Mouse (Mus musculus) heart, embryonic 16.5 days (tissue): ENCODE results near the gene Ptprb. TPM values are rescaled to one million over a fixed set of nuclear protein-coding genes. Genes with fewer than 3 reads are reported as not detected.
A peak's percentile ranks its signal among the peaks of the same experiment; 100 is the strongest.

Experiments used
- ATAC-seq: fragments of 200-750 bp; cut with Nextera tagmentation; replicated peaks from 2 replicates; pipeline ENCODE4 v1.8.0; 2017; ENCODE audit warnings: moderate number of reproducible peaks; ENCODE audit not compliant: insufficient read depth, low FRiP score; ENCODE audit errors: extremely low read depth
- H3K27ac ChIP-seq: fragments of 300-500 bp; sonication (generic); 2 replicates; pipeline ENCODE4 v1.5.1; 2014; ENCODE audit warnings: mild to moderate bottlenecking, low read length, control low read depth, moderate library complexity
- H3K27me3 ChIP-seq: fragments of 300-500 bp; sonication (generic); 2 replicates; pipeline ENCODE4 v1.6.1; 2014; ENCODE audit warnings: low read length, mixed read lengths; ENCODE audit not compliant: control insufficient read depth, insufficient read depth
- H3K36me3 ChIP-seq: fragments of 300-500 bp; sonication (generic); 2 replicates; pipeline ENCODE4 v1.6.1; 2014; ENCODE audit not compliant: control insufficient read depth, insufficient read depth
- H3K4me1 ChIP-seq: fragments of 300-500 bp; sonication (generic); 2 replicates; pipeline ENCODE4 v1.6.1; 2014; ENCODE audit warnings: low read length, mixed read lengths; ENCODE audit not compliant: control insufficient read depth, insufficient read depth
- H3K4me2 ChIP-seq: fragments of 300-500 bp; sonication (generic); 2 replicates; pipeline ENCODE4 v1.6.1; 2014; ENCODE audit warnings: low read depth, mild to moderate bottlenecking, control low read depth, low read length
- H3K4me3 ChIP-seq: fragments of 300-500 bp; sonication (generic); 2 replicates; pipeline ENCODE4 v1.5.1; 2014; ENCODE audit warnings: mild to moderate bottlenecking, control low read depth, low read length
- H3K9ac ChIP-seq: fragments of 300-500 bp; sonication (generic); 2 replicates; pipeline ENCODE4 v1.6.1; 2014; ENCODE audit warnings: low read length, control low read depth
- H3K9me3 ChIP-seq: fragments of 300-500 bp; sonication (generic); replicated peaks from 2 replicates; pipeline ENCODE4 v1.6.1; 2016; ENCODE audit warnings: low read length; ENCODE audit not compliant: control insufficient read depth
- WGBS: fragments of 180-500 bp; shearing (Covaris S2); extraction: QIAGEN DNeasy Blood & Tissue Kit; methylation state at CpG from one replicate; pipeline ENCODE4 v1.1.7; 2014; 5-methylcytosine and 5-hydroxymethylcytosine counted together
- polyA plus RNA-seq: library from polyadenylated mRNA; unstranded; fragments of >200 nt; fragmentation: Nextera tagmentation; extraction: Ambion mirVana; gene quantifications from 2 replicates; pipeline ENCODE4 v1.2.1, GENCODE M21; 2015

Gene Ptprb
- polyA plus RNA-seq, 1 experiment from 2014 or later = 5.4 TPM

DNA sequence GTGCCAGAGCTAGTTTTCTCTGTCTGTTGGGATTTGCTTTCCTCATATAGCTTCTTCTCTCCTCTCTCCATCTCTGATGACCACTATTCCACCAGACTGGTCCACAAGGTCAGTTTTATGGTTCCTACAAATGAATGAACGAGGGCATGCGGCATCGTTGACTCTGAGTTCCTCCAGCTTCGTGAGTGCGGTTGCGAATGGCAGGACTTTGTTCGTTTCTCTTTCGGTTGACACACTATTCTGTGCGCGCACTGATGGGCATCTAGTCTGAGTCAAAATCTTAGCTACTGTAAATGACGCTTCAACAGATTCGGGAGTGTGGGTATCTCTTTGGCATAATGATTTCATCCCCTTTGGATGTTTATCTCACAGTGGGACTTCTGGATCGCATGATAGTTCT, 121.6 kb downstream of the Ptprb start:
- H3K27ac ChIP-seq = no peak overlapping the region
- no peak overlapping the region for H3K4me2 ChIP-seq
- no peak for ATAC-seq
- H3K4me1 ChIP-seq = peaks cover 9% of the 10 kb centered on the region
- no peaks in the 10 kb centered on the region for H3K27me3 ChIP-seq
- no peak overlapping the region for H3K9ac ChIP-seq
- 90% methylated on average over 13 of the region's 13 CpGs for WGBS
- H3K36me3 ChIP-seq = no peaks in the 10 kb centered on the region
- no peaks in the 10 kb centered on the region for H3K9me3 ChIP-seq
- no peak overlapping the region for H3K4me3 ChIP-seq

DNA sequence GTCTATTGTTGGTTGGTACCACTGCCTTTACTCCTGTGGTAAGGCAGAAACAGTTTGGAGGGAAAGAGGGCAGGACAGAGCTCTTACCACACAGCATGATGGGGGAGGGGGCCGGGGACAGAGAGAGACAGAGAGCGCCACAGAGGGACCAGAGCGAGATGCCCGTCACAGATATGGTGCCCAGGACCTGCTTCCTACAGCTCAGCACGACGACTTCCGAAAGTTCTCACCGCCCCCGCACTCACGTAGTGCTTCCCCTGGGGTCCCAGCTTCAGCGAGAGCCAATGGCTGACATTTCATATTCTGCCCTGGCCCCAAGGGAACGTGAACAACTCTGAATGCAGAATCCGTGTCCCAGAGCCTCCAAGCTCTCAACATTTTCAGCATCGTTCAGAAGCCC, 122.2 kb downstream of the Ptprb start:
- H3K9ac ChIP-seq = peak overlapping the region; percentile 42; the same call in 1 of the 2 replicates
- peak overlapping the region; percentile 32 for H3K4me3 ChIP-seq
- H3K36me3 ChIP-seq = no peaks in the 10 kb centered on the region
- ATAC-seq = no peak; the same call in 1 of the 2 replicates
- H3K9me3 ChIP-seq = no peaks in the 10 kb centered on the region
- H3K4me1 ChIP-seq = peaks cover 9% of the 10 kb centered on the region
- no peak overlapping the region for H3K27ac ChIP-seq
- H3K4me2 ChIP-seq = peak overlapping the region; percentile 56
- H3K27me3 ChIP-seq = no peaks in the 10 kb centered on the region
- 21% methylated on average over 14 of the region's 14 CpGs for WGBS

- H3K4me2 ChIP-seq = peak overlapping the region; percentile 56
- WGBS = 50% methylated on average over 12 of the region's 12 CpGs
- ATAC-seq = no peak
- H3K9ac ChIP-seq = peak overlapping the region; percentile 42; the same call in 1 of the 2 replicates
- no peaks in the 10 kb centered on the region for H3K9me3 ChIP-seq
- peaks cover 9% of the 10 kb centered on the region for H3K4me1 ChIP-seq
- peak overlapping the region; percentile 32 for H3K4me3 ChIP-seq
- H3K27me3 ChIP-seq = no peaks in the 10 kb centered on the region
- H3K27ac ChIP-seq = no peak overlapping the region
- H3K36me3 ChIP-seq = no peaks in the 10 kb centered on the region
Measured at GRCm38 (mm10) chr10:116397973-116398372, 122.7 kb downstream of the Ptprb start.

DNA sequence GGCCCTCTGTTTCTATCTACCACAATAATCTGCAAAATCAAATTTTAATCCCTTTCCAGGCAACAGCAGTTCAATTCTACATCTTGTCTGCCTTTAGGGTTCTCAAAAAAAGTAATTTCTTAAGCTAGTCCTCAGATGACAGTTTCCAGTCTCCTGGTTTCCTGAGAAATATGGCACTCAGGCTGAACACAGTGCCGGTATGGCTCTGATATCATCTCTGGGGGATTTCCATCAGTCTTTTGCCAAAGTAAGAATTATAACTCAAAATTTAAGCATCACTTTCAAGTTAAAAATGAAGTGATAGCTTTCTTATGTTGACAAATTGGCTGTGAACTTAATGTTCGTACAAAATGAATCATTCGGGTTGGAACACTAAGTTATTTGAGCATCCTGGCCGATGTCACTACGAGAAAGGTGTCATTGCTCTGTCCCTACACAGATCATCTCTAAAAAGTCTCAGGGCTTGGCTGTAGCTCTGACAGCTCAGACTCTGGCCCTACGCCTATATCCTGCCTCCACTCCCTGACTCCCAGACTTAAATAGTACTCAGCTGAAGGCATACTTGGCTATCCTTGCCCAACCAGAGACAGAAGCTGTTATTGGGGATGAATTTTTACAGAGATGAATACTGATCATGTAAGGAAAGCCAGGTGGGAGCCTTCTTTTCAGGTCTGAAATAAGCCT, 127.6 kb downstream of the Ptprb start:
- Histone ChIP-seq H3K4me3 (no peak overlapping the region), H3K27me3 (no peaks in the 10 kb centered on the region), H3K4me2 (no peak overlapping the region), H3K36me3 (no peaks in the 10 kb centered on the region), H3K9me3 (no peaks in the 10 kb centered on the region), H3K27ac (no peak overlapping the region), H3K9ac (no peak overlapping the region), H3K4me1 (no peaks in the 10 kb centered on the region)
- WGBS = 77% methylated on average over 6 of the region's 6 CpGs
- no peak for ATAC-seq

DNA sequence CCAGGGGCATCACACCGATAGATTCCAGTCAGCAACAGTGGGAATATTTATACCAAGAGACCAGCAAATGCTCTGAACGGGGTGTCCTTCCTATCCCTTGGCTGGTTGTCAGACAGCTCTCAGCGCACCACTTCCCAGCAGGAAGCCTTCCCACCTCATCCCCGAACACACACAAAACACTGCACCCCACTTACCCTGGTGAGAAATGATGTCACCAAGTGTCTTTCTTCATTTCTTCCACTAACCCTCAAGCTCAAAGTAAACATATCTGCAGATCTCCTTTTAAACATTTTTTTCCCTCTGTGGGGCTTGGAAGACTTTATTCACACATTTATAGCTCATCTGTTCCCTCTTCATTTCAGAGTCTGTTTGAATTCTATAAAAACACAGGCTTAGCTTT, 128.4 kb downstream of the Ptprb start:
- no peak for ATAC-seq
- H3K9ac ChIP-seq = no peak overlapping the region
- WGBS = 47% methylated on average over 4 of the region's 4 CpGs
- H3K4me2 ChIP-seq = no peak overlapping the region
- H3K27ac ChIP-seq = no peak overlapping the region
- H3K9me3 ChIP-seq = no peaks in the 10 kb centered on the region
- H3K27me3 ChIP-seq = no peaks in the 10 kb centered on the region
- 0 out of 2 replicates have a peak, but pooled peaks cover 2% of the 10 kb centered on the region for H3K4me1 ChIP-seq
- H3K36me3 ChIP-seq = no peaks in the 10 kb centered on the region
- no peak overlapping the region for H3K4me3 ChIP-seq

DNA sequence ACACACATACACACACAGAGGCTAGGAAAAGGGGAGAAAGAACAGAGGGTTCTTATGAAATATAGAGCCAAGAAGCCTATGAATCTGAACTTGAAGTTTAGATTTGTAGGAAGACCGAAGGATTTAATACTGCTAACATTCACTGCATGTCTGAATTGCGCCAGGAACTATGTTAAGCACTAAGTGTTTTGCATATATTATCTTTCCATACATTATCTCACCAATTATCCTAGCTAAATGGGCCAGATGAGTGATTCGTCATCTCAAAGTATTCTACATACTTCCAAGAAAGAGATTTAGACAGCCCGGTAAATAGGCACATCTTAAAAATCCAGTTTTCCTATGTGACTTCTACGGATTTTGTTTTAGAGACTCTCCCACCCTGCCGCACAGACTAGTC, 129.7 kb downstream of the Ptprb start:
- Histone ChIP-seq H3K4me1 (0 out of 2 replicates have a peak, but pooled peaks cover 2% of the 10 kb centered on the region), H3K36me3 (no peaks in the 10 kb centered on the region), H3K27me3 (no peaks in the 10 kb centered on the region), H3K4me2 (no peak overlapping the region), H3K4me3 (no peak overlapping the region), H3K9me3 (no peaks in the 10 kb centered on the region), H3K9ac (no peak overlapping the region), H3K27ac (no peak overlapping the region)
- ATAC-seq = no peak
- 94% methylated on average over 6 of the region's 6 CpGs for WGBS

- ATAC-seq = no peak
- Histone ChIP-seq H3K4me1 (peaks cover 6% of the 10 kb centered on the region; the same call in 1 of the 2 replicates), H3K36me3 (no peaks in the 10 kb centered on the region), H3K27ac (no peak overlapping the region), H3K4me2 (0 out of 2 replicates have a peak overlapping the region, but pooled peaks have one; percentile 1), H3K4me3 (no peak overlapping the region), H3K9me3 (no peaks in the 10 kb centered on the region), H3K27me3 (no peaks in the 10 kb centered on the region), H3K9ac (no peak overlapping the region)
- 43% methylated on average over 19 of the region's 19 CpGs for WGBS
Measured at GRCm38 (mm10) chr10:116407684-116408359, 132.5 kb downstream of the Ptprb start.

DNA sequence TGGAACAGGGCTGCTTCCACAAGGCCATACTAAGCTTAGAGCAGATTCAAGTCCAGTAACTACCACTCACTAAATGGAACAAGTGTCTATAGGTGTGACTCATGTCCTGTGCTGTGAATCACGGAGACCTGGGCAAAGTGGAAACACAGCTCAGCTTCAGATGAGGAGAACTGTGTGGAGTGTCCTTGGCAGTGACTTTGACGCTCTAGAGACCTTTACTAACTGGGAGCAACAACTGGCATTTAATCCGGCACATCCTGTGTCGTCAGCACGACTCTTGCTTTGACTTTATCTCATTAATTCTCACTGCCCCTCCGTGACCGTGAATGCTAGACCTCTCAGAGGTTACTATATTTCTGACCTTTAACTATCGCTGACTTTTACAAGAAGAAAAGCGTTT, 135.5 kb downstream of the Ptprb start:
- Histone ChIP-seq H3K27ac (no peak overlapping the region), H3K4me2 (no peak overlapping the region), H3K4me3 (no peak overlapping the region), H3K9ac (no peak overlapping the region), H3K36me3 (no peaks in the 10 kb centered on the region), H3K4me1 (peaks cover 6% of the 10 kb centered on the region; the same call in 1 of the 2 replicates), H3K27me3 (no peaks in the 10 kb centered on the region), H3K9me3 (no peaks in the 10 kb centered on the region; the same call in 1 of the 2 replicates)
- ATAC-seq = no peak
- 23% methylated on average over 9 of the region's 9 CpGs for WGBS

DNA sequence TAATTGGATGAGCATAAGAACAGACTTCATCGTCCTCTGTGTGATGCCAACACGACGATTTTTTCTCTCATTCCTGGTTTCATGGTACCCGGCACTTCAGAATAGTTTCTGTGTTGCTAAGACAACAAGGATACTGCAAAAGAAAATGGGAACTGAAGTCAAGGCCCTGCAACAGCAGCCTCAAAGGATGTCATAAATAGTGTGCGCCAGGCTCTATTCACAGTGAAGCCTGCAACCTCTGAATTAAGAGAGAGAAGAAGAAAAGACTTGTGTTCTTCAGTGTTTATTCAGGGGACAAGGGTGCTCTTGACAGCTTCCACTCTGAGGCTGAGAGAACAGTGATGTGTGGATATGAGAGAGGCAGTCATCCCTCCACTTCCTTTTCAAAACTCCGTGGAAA, 140.8 kb downstream of the Ptprb start:
- H3K27ac ChIP-seq = no peak overlapping the region
- WGBS = 71% methylated on average over 6 of the region's 6 CpGs
- ATAC-seq = no peak
- no peaks in the 10 kb centered on the region for H3K27me3 ChIP-seq
- no peaks in the 10 kb centered on the region for H3K4me1 ChIP-seq
- H3K36me3 ChIP-seq = no peaks in the 10 kb centered on the region
- no peaks in the 10 kb centered on the region; the same call in 1 of the 2 replicates for H3K9me3 ChIP-seq
- H3K9ac ChIP-seq = no peak overlapping the region
- no peak overlapping the region for H3K4me2 ChIP-seq
- no peak overlapping the region for H3K4me3 ChIP-seq
